Mouse (Mus musculus) kidney, embryonic 16.5 days (tissue): Measurements from ENCODE around the gene Cmtr1. TPM values are rescaled to one million over a fixed set of nuclear protein-coding genes. Genes with fewer than 3 reads are reported as not detected.
A peak's percentile ranks its signal among the peaks of the same experiment; 100 is the strongest.

Source experiments
- ATAC-seq: fragments of 200-750 bp; cut with Nextera tagmentation; 2 replicates; pipeline ENCODE4 v1.8.0; 2017; ENCODE audit warnings: moderate TSS enrichment; ENCODE audit not compliant: low FRiP score, low TSS enrichment
- H3K27ac ChIP-seq: fragments of 300-500 bp; sonication (generic); 2 replicates; pipeline ENCODE4 v1.5.1; 2014; ENCODE audit warnings: low read length
- H3K27me3 ChIP-seq: fragments of 300-500 bp; sonication (generic); 2 replicates; pipeline ENCODE4 v1.6.1; 2014; ENCODE audit warnings: low read length, control low read depth, mixed read lengths; ENCODE audit not compliant: insufficient read depth
- H3K36me3 ChIP-seq: fragments of 300-500 bp; sonication (generic); 2 replicates; pipeline ENCODE4 v1.6.1; 2014; ENCODE audit warnings: low read length, control low read depth, mixed read lengths; ENCODE audit not compliant: insufficient read depth
- H3K4me1 ChIP-seq: fragments of 300-500 bp; sonication (generic); 2 replicates; pipeline ENCODE4 v1.6.1; 2014; ENCODE audit warnings: low read length, control low read depth, mixed read lengths; ENCODE audit not compliant: insufficient read depth
- H3K4me2 ChIP-seq: fragments of 300-500 bp; sonication (generic); replicated peaks from 2 replicates; pipeline ENCODE4 v1.6.1; 2014; ENCODE audit warnings: low read depth, low read length
- H3K4me3 ChIP-seq: fragments of 300-500 bp; sonication (generic); 2 replicates; pipeline ENCODE4 v1.5.1; 2014; ENCODE audit warnings: mild to moderate bottlenecking, low read length
- H3K9ac ChIP-seq: fragments of 300-500 bp; sonication (generic); replicated peaks from 2 replicates; pipeline ENCODE4 v1.6.1; 2014; ENCODE audit warnings: low read length
- H3K9me3 ChIP-seq: fragments of 300-500 bp; sonication (generic); 2 replicates; pipeline ENCODE4 v1.6.1; 2016; ENCODE audit warnings: low read length, control low read depth
- WGBS: fragments of 180-500 bp; shearing (Covaris S2); extraction: QIAGEN DNeasy Blood & Tissue Kit; methylation state at CpG from one replicate; pipeline ENCODE4 v1.1.7; 2014; 5-methylcytosine and 5-hydroxymethylcytosine counted together
- polyA plus RNA-seq: library from polyadenylated mRNA; unstranded; fragments of >200 nt; fragmentation: Nextera tagmentation; extraction: Ambion mirVana; gene quantifications from 2 replicates; pipeline ENCODE4 v1.2.1, GENCODE M21; 2015

Gene Cmtr1
- polyA plus RNA-seq, 1 experiment from 2014 or later, result 116 TPM

DNA sequence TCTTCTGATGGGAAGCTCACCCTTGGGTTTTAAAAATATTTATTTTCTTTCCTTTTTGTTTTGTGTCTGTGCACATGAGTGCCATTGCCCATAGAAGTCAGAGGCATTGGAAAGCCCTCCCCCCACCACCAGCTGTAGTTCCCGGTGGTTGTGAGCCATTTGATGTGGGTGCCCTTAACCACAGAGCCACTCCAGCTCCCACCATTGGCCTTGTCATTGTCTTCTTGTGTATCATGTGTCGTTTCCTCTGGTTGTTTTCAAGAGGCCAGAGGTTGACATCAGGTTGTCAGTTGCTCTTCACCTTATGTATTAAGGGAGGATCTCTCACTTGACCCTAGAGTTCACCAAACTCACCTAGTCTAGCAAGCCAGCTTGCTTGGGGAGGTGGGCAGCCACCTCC is 33.2 kb downstream of the Cmtr1 start:
- no peak for ATAC-seq
- 42% methylated on average over 2 of the region's 2 CpGs for WGBS
- H3K36me3 ChIP-seq, result peaks cover 67% of the 10 kb centered on the region
- H3K4me3 ChIP-seq, result no peak overlapping the region
- H3K4me1 ChIP-seq, result no peaks in the 10 kb centered on the region
- H3K4me2 ChIP-seq, result no peak overlapping the region
- no peaks in the 10 kb centered on the region for H3K9me3 ChIP-seq
- no peak overlapping the region for H3K9ac ChIP-seq
- H3K27ac ChIP-seq, result no peak overlapping the region
- H3K27me3 ChIP-seq, result no peaks in the 10 kb centered on the region

DNA sequence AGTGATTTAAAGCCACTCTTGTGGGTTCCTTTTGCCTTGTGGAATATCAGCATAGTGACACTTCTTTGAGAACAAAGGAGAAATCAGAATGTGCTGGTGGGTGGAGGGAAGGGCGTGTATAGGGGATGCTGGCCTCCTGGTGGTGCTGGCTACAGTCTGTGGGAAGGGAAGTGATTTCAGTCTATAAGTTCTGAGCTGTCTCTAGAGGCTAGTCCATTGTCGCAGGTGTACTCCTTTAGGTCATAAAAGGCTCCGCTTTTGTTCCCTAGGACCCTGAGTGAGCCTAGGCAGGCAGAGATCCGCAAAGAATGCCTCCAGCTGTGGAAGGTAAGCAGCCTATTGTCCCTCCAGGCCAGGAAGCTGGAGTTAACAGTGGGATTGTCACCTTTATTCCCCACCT is 34.1 kb downstream of the Cmtr1 start:
- no peak overlapping the region for H3K4me2 ChIP-seq
- H3K9ac ChIP-seq, result no peak overlapping the region
- H3K4me3 ChIP-seq, result no peak overlapping the region
- H3K4me1 ChIP-seq, result no peaks in the 10 kb centered on the region
- ATAC-seq, result no peak
- 89% methylated on average over 4 of the region's 4 CpGs for WGBS
- H3K9me3 ChIP-seq, result no peaks in the 10 kb centered on the region
- peaks cover 73% of the 10 kb centered on the region for H3K36me3 ChIP-seq
- H3K27me3 ChIP-seq, result no peaks in the 10 kb centered on the region
- no peak overlapping the region for H3K27ac ChIP-seq

DNA sequence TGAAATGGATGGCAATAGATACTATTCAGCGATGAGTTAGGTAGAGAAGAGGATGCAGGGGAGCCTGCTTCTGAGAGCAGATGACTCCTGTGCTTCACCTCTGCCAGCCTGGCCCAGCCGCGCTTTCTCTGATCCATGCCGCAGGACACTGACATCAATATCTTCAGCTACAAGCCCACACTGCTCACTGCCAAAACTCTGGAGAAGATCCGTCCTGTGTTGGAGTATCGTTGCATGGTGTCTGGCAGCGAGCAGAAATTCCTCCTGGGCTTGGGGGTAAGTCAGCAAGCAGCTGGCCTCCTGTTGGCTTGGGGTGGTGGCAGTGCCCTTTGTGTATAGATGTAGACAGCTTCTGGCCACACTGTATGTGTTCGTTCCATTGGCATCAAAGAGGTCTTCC is 36.5 kb downstream of the Cmtr1 start:
- H3K9me3 ChIP-seq, result no peaks in the 10 kb centered on the region
- H3K4me3 ChIP-seq, result no peak overlapping the region
- no peak for ATAC-seq
- H3K36me3 ChIP-seq, result peaks cover 73% of the 10 kb centered on the region
- 94% methylated on average over 8 of the region's 8 CpGs for WGBS
- no peak overlapping the region for H3K27ac ChIP-seq
- H3K4me2 ChIP-seq, result no peak overlapping the region
- no peaks in the 10 kb centered on the region for H3K4me1 ChIP-seq
- no peak overlapping the region for H3K9ac ChIP-seq
- no peaks in the 10 kb centered on the region for H3K27me3 ChIP-seq

DNA sequence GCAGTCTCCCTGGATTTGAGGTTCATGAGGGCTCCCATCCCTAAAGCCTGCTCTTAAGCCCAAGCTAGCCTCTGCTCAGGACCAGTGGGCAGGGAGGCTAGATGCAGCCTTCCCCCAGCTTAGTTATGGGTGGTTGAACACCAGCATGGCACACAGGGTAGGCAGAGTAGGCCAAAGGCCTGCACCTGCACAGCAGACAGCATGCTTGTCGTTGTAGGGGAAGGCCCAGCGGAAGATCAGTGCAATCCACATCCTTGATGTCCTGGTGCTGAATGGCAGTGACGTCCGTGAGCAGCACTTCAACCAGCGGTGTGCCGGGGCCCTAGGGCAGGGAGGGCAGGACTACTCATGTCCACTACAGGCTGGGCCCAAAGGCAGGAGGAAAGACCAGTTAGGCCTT is 38.0 kb downstream of the Cmtr1 start:
- H3K36me3 ChIP-seq, result peaks cover 80% of the 10 kb centered on the region
- H3K4me1 ChIP-seq, result no peaks in the 10 kb centered on the region
- no peak overlapping the region for H3K4me2 ChIP-seq
- ATAC-seq, result no peak
- H3K27ac ChIP-seq, result no peak overlapping the region
- no peaks in the 10 kb centered on the region for H3K9me3 ChIP-seq
- H3K4me3 ChIP-seq, result no peak overlapping the region
- H3K27me3 ChIP-seq, result no peaks in the 10 kb centered on the region
- WGBS, result 89% methylated on average over 6 of the region's 6 CpGs
- H3K9ac ChIP-seq, result no peak overlapping the region

DNA sequence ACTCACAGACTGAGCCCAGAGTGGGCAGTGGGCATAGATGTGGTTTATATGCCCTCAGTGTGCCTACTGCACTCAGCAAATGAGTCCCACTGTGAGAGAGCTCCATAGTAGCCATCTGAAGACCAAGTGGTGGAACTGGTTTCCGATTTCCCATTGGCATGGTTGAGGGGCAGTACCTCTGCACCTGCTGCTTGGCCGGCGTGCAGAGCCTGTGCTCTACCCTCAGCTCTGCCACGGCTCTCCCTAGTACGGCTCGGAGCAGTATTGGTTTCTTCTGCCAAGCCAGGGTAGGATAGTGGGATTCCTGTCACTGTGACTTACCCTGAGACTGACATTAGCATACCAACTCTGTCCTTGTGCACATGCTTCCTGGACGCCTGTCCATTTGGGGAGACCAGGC is 40.2 kb downstream of the Cmtr1 start:
- Histone ChIP-seq H3K9ac (no peak overlapping the region), H3K36me3 (peaks cover 70% of the 10 kb centered on the region), H3K9me3 (no peaks in the 10 kb centered on the region), H3K27me3 (no peaks in the 10 kb centered on the region), H3K4me2 (no peak overlapping the region), H3K4me1 (no peaks in the 10 kb centered on the region), H3K4me3 (no peak overlapping the region), H3K27ac (no peak overlapping the region)
- WGBS, result 93% methylated on average over 7 of the region's 7 CpGs
- ATAC-seq, result no peak

DNA sequence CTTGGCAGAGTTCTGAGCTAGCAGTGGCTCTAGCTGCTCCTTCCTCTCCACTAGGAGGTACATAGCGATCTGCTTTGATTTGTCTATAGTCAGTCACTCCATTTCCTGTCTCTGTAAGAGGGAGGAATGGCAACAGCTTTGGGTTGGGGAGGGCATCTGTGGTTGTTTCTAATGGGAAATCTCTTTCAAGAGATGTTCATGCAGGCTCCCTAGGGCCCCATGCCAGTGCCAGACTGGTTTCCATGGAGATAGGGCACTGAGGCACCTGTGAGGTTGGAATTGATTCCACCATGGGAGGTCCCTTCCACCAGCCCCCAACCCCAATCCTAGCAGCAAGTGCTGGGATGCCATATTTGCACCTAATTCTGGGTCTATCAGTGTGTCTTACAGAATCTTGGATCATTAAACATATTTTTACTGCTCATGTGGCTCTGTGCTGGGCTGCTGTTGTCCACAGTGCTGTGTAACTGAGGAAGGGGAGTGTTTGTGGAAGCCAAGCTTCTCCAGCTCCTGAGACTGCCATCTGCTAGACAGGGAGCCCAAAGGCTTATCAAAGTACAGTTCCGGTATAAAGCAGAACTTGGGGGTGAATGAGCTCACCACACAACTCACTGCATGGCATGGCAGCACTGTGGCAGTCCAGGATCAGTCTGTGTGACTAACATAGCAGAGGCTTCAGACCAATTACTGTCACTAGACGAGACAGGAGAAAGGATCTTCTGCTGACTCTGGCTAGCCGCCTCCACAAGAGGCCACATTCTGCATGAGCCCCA is 42.7 kb downstream of the Cmtr1 start:
- Histone ChIP-seq H3K27me3 (no peaks in the 10 kb centered on the region), H3K27ac (no peak overlapping the region), H3K4me2 (no peak overlapping the region), H3K9me3 (no peaks in the 10 kb centered on the region), H3K9ac (no peak overlapping the region), H3K36me3 (peaks cover 56% of the 10 kb centered on the region), H3K4me1 (peaks cover 22% of the 10 kb centered on the region), H3K4me3 (no peak overlapping the region)
- no peak for ATAC-seq
- WGBS, result 84% methylated on average over 4 of the region's 4 CpGs

DNA sequence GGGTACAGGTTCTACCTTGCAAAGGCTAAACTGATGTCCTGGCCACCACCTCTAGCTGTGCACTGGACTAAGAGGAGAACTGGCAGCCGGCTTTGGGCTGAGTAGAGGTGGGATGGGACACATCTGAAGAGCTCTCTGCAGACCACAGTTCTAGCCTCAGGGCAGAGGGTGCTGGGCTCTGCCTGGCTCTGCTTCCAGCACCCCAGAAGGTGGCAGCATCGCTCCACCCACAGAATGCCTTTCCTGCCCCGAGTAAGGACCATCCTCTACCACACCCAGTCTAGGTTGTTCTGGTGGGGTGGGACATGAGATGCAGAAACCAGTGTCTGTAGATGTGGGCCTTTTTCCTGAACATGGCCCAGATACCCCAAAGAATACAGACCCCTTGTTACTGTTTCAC is 44.4 kb downstream of the Cmtr1 start:
- ATAC-seq, result peak; percentile 67
- Histone ChIP-seq H3K9me3 (no peaks in the 10 kb centered on the region), H3K36me3 (peaks cover 40% of the 10 kb centered on the region), H3K27me3 (no peaks in the 10 kb centered on the region), H3K9ac (no peak overlapping the region), H3K4me1 (peaks cover 24% of the 10 kb centered on the region), H3K27ac (no peak overlapping the region), H3K4me2 (no peak overlapping the region), H3K4me3 (no peak overlapping the region)
- WGBS, result 33% methylated on average over 3 of the region's 3 CpGs

DNA sequence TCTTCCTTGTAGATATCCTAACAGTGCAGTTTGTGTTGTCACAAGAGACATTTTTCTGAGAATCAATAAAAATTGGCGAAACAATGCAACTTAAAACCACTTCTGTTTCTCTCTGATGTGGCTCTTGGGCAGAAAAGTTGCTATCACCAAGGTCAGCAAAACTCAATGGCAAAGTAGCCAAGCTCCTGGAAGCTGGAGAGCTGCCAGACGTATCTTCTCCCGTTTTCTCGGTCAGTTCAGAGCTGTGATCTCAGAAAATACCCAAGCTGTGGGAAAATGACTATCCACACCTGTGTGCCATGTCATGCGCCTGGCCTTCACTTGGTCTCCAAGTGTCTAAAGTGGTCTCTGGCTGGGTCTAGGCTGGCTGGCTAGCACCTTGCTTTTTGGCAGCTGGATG is 45.5 kb downstream of the Cmtr1 start:
- H3K36me3 ChIP-seq, result peaks cover 29% of the 10 kb centered on the region
- no peak overlapping the region for H3K27ac ChIP-seq
- H3K4me1 ChIP-seq, result peaks cover 33% of the 10 kb centered on the region
- ATAC-seq, result no peak
- H3K9me3 ChIP-seq, result no peaks in the 10 kb centered on the region
- H3K4me2 ChIP-seq, result no peak overlapping the region
- H3K4me3 ChIP-seq, result no peak overlapping the region
- 69% methylated on average over 5 of the region's 5 CpGs for WGBS
- no peaks in the 10 kb centered on the region for H3K27me3 ChIP-seq
- no peak overlapping the region for H3K9ac ChIP-seq

DNA sequence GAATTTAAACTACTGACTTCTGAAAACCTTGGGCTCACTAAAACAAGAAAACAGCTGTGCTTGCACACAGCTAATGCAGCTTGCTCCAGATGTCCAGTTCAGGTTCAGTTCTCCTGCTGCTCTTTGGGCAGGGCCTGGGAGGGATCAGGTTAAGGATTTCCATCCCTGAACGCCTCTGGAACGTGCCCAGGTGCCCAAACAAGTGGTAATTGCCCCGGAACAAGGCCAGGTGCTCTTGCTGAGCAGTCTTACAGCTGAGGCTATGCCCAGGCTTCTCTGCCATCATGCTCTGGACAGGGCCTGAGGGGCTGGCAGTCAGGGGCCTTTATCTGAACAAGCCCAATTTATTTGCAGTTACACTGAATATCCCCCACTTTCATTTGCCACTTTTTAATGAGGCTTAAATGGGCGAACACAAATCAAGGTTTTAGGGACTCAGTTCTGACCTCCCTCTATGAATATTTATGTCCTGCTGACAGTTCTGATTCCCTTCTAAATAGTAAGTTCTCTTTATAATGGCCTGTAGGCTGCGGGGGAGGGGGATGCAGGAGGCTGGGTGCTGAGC is 46.7 kb downstream of the Cmtr1 start:
- 24% methylated on average over 5 of the region's 5 CpGs for WGBS
- Histone ChIP-seq H3K4me2 (no peak overlapping the region), H3K36me3 (peaks cover 18% of the 10 kb centered on the region), H3K27ac (no peak overlapping the region), H3K4me1 (peaks cover 44% of the 10 kb centered on the region), H3K9ac (0 out of 2 replicates have a peak overlapping the region, but pooled peaks have one; percentile 6), H3K4me3 (no peak overlapping the region), H3K27me3 (no peaks in the 10 kb centered on the region), H3K9me3 (no peaks in the 10 kb centered on the region)
- ATAC-seq, result no peak

DNA sequence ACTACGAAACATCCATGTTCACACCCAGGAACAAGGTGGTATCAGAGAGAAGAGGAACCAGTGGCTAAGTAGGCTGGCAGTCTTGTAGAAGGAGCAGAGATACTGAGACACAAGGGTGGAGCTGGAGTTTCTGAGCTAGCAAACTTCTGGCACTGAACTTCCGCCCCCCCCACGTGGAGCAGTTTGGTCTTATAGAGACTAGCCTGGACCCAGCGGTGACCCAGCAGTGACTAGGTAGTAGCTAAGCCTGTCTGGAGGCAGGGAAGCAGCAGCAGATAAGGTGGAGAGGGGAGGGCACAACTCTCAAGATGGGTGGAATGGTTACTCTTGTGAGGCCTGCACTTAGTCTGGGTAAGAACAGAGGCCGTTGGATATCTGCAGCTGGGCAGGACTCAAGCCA is 48.4 kb downstream of the Cmtr1 start:
- no peak overlapping the region for H3K9ac ChIP-seq
- no peak overlapping the region for H3K4me3 ChIP-seq
- ATAC-seq, result no peak
- H3K27me3 ChIP-seq, result no peaks in the 10 kb centered on the region
- no peak overlapping the region for H3K4me2 ChIP-seq
- 79% methylated on average over 5 of the region's 5 CpGs for WGBS
- no peaks in the 10 kb centered on the region for H3K9me3 ChIP-seq
- peaks cover 58% of the 10 kb centered on the region for H3K4me1 ChIP-seq
- H3K36me3 ChIP-seq, result peaks cover 5% of the 10 kb centered on the region
- no peak overlapping the region for H3K27ac ChIP-seq
